Mouse (Mus musculus) heart, postnatal 0 days (tissue): ENCODE measurements around the gene Tmem159. TPM values are rescaled to one million over a fixed set of nuclear protein-coding genes. Genes with fewer than 3 reads are reported as not detected.

ENCODE experiments used
- ATAC-seq: fragments of 200-750 bp; cut with Nextera tagmentation; 2 replicates; pipeline ENCODE4 v1.8.0; 2017; ENCODE audit warnings: low read depth, moderate number of reproducible peaks, moderate library complexity; ENCODE audit not compliant: insufficient read depth
- DNase-seq: peaks from one replicate; pipeline ENCODE4 v3.0.0-alpha.2; 2016; ENCODE audit warnings: low spot score
- H3K27ac ChIP-seq: fragments of 300-500 bp; sonication (generic); 2 replicates; pipeline ENCODE4 v1.5.1; 2014; ENCODE audit warnings: low read depth, mild to moderate bottlenecking
- H3K27me3 ChIP-seq: fragments of 300-500 bp; sonication (generic); 2 replicates; pipeline ENCODE4 v1.6.1; 2014; ENCODE audit warnings: low read length, mixed read lengths; ENCODE audit not compliant: control insufficient read depth, insufficient read depth
- H3K36me3 ChIP-seq: fragments of 300-500 bp; sonication (generic); replicated peaks from 2 replicates; pipeline ENCODE4 v1.6.1; 2014; ENCODE audit warnings: low read length, mixed read lengths; ENCODE audit not compliant: control insufficient read depth, insufficient read depth
- H3K4me1 ChIP-seq: fragments of 300-500 bp; sonication (generic); 2 replicates; pipeline ENCODE4 v1.6.1; 2014; ENCODE audit warnings: antibody characterized with exemption; ENCODE audit not compliant: control insufficient read depth, insufficient read depth
- H3K4me2 ChIP-seq: fragments of 300-500 bp; sonication (generic); 2 replicates; pipeline ENCODE4 v1.6.1; 2014; ENCODE audit warnings: low read depth, mild to moderate bottlenecking, low read length, moderate library complexity
- H3K4me3 ChIP-seq: fragments of 300-500 bp; sonication (generic); 2 replicates; pipeline ENCODE4 v1.5.1; 2014; ENCODE audit warnings: low read depth, low read length
- H3K9ac ChIP-seq: fragments of 300-500 bp; sonication (generic); replicated peaks from 2 replicates; pipeline ENCODE4 v1.6.1; 2014; ENCODE audit warnings: low read depth, low read length, mixed read lengths
- H3K9me3 ChIP-seq: fragments of 300-500 bp; sonication (generic); replicated peaks from 2 replicates; pipeline ENCODE4 v1.6.1; 2016; ENCODE audit warnings: low read length; ENCODE audit not compliant: control insufficient read depth
- CTCF ChIP-seq: IDR thresholded peaks from 2 replicates; pipeline ENCODE4 v1.5.1; 2016; ENCODE audit warnings: antibody characterized with exemption, control low read depth, low read depth
- EP300 ChIP-seq: IDR thresholded peaks from 2 replicates; pipeline ENCODE4 v1.6.1; 2016; ENCODE audit warnings: antibody characterized with exemption, low read depth
- WGBS: fragments of 180-500 bp; shearing (Covaris S2); extraction: QIAGEN DNeasy Blood & Tissue Kit; methylation state at CpG from one replicate; pipeline ENCODE4 v1.1.7; 2014; 5-methylcytosine and 5-hydroxymethylcytosine counted together
- polyA plus RNA-seq: library from polyadenylated mRNA; unstranded; fragments of >200 nt; fragmentation: Nextera tagmentation; extraction: Ambion mirVana; gene quantifications from 2 replicates; pipeline ENCODE4 v1.2.1, GENCODE M21; 2015
- total RNA-seq: library from RNA; depleted of rRNA; stranded (reverse); fragments of >200 nt; gene quantifications from 2 replicates; pipeline ENCODE4 v1.2.3, GENCODE M21; 2014; ENCODE audit warnings: low replicate concordance; rRNA removed

The Tmem159 gene
- total RNA-seq (24.7 and 25.2 TPM in 2 replicates), polyA plus RNA-seq (20.6 and 35.4 TPM in 2 replicates)

GRCm38 (mm10) chr7:120102164-120102972, at the start of gene Tmem159:
TSS of gene Tmem159 (plus strand) at chr7:120102353.
- Histone ChIP-seq H3K9me3 (no peaks in the 10 kb centered on the region), H3K27ac (peak within 1 kb of the TSS; percentile 64), H3K4me2 (peak within 1 kb of the TSS; percentile 97), H3K36me3 (no peaks in the 10 kb centered on the region), H3K4me1 (peaks cover 16% of the 10 kb centered on the region), H3K9ac (peak within 1 kb of the TSS; percentile 61), H3K4me3 (peak within 1 kb of the TSS; percentile 86), H3K27me3 (no peaks in the 10 kb centered on the region)
- DNase-seq (peak; percentile 77), ATAC-seq (peak; percentile 93)
- TF ChIP-seq CTCF (no peak), EP300 (no peak)
- under 1% methylated on average over 42 of the region's 42 CpGs for WGBS

DNA sequence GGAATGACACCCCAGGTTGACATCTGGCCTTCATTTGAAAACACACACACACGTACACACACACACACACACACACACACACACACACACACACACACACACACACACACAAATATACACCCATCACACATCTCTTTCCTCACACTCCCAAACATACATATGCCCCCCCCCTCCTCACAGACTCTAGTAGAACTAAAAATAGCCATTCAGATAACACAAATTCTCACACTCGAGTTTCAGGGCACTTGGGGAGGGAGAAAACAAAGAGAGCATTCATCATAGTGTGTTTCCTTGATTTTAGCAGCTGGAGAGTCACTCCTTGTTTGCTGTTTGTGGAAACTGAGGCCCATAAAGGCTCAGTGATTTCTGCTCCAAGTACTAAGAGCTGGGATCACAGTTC, 48.1 kb upstream of the Tmem159 start:
- 7% methylated on average over 2 of the region's 2 CpGs for WGBS
- H3K4me1 ChIP-seq, result peaks cover 13% of the 10 kb centered on the region; the same call in 1 of the 2 replicates
- H3K9ac ChIP-seq, result no peak overlapping the region
- H3K4me3 ChIP-seq, result no peak overlapping the region
- ATAC-seq, result peak; percentile 70
- H3K27ac ChIP-seq, result peak overlapping the region; percentile 57; the same call in 1 of the 2 replicates
- H3K36me3 ChIP-seq, result no peaks in the 10 kb centered on the region
- H3K4me2 ChIP-seq, result no peak overlapping the region
- no peak for TF ChIP-seq CTCF
- TF ChIP-seq EP300, result no peak
- peak; percentile 73 for DNase-seq
- no peaks in the 10 kb centered on the region for H3K9me3 ChIP-seq
- no peaks in the 10 kb centered on the region for H3K27me3 ChIP-seq

DNA sequence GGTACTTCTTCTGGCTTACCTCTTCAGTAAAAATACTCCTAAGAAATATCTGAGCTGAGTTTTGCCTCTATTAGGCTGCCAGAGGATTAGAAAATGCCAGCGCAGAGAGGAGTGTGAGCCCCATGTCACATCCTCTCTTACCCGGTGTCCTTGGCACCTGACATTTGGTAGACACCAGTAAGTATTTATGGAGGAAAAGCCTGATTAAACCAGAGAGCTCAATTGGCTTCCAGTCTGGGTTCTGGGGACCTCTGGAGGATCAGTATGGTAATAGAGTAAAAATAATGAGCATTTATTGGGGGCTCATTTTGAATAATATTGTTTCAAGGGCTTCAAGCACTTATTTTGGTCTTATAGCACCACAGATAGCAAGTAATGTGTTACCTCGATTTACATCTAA, 46.7 kb upstream of the Tmem159 start:
- H3K4me1 ChIP-seq, result peaks cover 13% of the 10 kb centered on the region; the same call in 1 of the 2 replicates
- H3K36me3 ChIP-seq, result no peaks in the 10 kb centered on the region
- H3K9ac ChIP-seq, result no peak overlapping the region
- no peak overlapping the region for H3K4me2 ChIP-seq
- ATAC-seq, result no peak; the same call in 1 of the 2 replicates
- H3K27ac ChIP-seq, result no peak overlapping the region
- H3K9me3 ChIP-seq, result no peaks in the 10 kb centered on the region
- DNase-seq, result peak; percentile 53
- WGBS, result 54% methylated on average over 3 of the region's 3 CpGs
- no peak overlapping the region for H3K4me3 ChIP-seq
- TF ChIP-seq CTCF (peak; percentile 46), EP300 (no peak)
- H3K27me3 ChIP-seq, result no peaks in the 10 kb centered on the region

GRCm38 (mm10) chr7:120064045-120064444, 38.1 kb upstream of the Tmem159 start:
- Histone ChIP-seq H3K9ac (no peak overlapping the region), H3K4me1 (no peaks in the 10 kb centered on the region), H3K36me3 (no peaks in the 10 kb centered on the region), H3K9me3 (no peaks in the 10 kb centered on the region), H3K27me3 (no peaks in the 10 kb centered on the region), H3K27ac (no peak overlapping the region), H3K4me3 (no peak overlapping the region), H3K4me2 (no peak overlapping the region)
- ATAC-seq (no peak), DNase-seq (no peak)
- no peak; the same call in 1 of the 2 replicates for TF ChIP-seq CTCF
- 74% methylated on average over 1 of the region's 1 CpGs for WGBS

- ATAC-seq, result no peak
- Histone ChIP-seq H3K4me1 (no peaks in the 10 kb centered on the region), H3K36me3 (no peaks in the 10 kb centered on the region), H3K4me2 (no peak overlapping the region), H3K9me3 (no peaks in the 10 kb centered on the region), H3K27me3 (no peaks in the 10 kb centered on the region), H3K27ac (no peak overlapping the region), H3K4me3 (no peak overlapping the region), H3K9ac (no peak overlapping the region)
- DNase-seq, result no peak
- WGBS, result 77% methylated on average over 3 of the region's 3 CpGs
- TF ChIP-seq EP300, result no peak
- TF ChIP-seq CTCF, result no peak
Measured at GRCm38 (mm10) chr7:120068114-120068513, 34.0 kb upstream of the Tmem159 start.
